Mouse (Mus musculus) brain, adult 2 months (tissue): ENCODE results near the gene Xlr5c.
A peak's percentile ranks its signal among the peaks of the same experiment; 100 is the strongest.
"Not testable (repeated sequence)": the region's sequence is repeated elsewhere in the genome, so short reads cannot be mapped to it uniquely, and the experiment has no call there.

Experiments
- DNase-seq: peaks from one replicate; pipeline ENCODE4 v3.0.0; 2011; ENCODE audit warnings: low read depth, low spot score

Gene Xlr5c

GRCm38 (mm10) chrX:73292876-73293275, at the start of gene Xlr5c, which contains the start of gene Xlr5a:
TSS of gene Xlr5c (minus strand) at chrX:73292976.
TSS of gene Xlr5a (minus strand) at chrX:73292976.
- DNase-seq = not testable (repeated sequence)

GRCm38 (mm10) chrX:73342483-73342895, 49.7 kb upstream of the Xlr5c start, which contains the start of gene Zfp275:
TSS of gene Zfp275 (plus strand) at chrX:73342621.
- DNase-seq = peak; percentile 88

- DNase-seq = no peak
Measured at GRCm38 (mm10) chrX:73342068-73342467, 49.3 kb upstream of the Xlr5c start.

GRCm38 (mm10) chrX:73341473-73341872, 48.7 kb upstream of the Xlr5c start:
- no peak for DNase-seq

GRCm38 (mm10) chrX:73336740-73337139, 44.0 kb upstream of the Xlr5c start, which contains the start of gene Gm45015:
TSS of gene Gm45015 (minus strand) at chrX:73336840.
- DNase-seq = no peak

DNA sequence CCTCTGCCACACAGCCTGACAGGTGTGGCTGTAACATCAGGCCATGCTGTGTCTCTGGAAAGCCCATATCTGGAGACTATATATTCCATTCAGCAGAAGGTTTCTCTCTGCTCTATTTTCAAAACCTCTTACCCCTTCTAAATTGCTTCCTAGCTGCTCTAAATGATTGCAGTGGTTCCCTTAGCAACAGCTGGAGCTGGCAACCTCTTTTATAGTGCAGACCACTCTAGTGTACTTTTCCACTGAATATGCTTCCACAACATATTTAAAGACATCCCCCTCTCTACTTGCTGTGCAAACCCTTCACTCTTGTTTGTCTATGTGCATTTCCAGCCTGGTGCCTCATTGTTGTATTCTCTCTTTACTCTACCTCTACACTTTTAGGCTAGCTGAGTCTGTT, 40.8 kb upstream of the Xlr5c start:
- no peak for DNase-seq

DNA sequence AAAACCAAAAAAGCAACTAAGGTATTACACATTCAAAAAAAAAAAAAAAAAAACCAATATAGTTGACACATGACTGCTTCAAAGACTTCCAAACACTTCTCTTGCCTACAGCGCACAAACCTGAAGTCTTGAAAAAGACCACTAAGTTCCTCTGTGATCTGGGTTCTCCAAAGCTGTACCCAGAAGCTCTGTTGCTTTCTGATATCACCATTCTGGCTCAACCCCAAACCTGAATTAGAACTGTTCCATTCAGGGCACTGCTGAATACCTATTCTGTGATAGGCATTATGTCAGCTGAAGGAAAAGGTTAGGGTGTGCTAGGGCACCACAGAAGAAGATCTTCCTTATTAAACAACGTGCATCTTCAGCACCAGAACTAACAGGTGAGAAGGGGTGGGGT, 34.4 kb upstream of the Xlr5c start:
- no peak for DNase-seq

DNA sequence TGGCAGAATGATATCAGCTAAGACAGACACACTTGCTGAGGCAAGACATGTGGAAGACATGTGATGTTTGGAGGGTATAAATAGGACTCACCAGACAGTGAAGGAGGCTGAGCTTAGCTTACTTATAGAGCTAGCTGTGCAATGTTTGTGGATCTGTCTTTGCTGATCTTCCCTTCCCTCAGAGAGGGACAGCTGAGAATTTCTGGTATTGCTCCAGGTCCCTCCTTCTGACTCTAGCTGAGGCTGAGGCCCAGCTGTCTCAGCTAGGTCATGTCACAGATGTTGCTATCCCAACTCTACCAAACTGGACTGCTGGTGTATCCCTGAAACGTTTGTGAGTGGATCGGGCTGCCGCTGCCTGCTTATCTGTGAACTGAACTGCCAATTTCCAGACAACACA, 28.3 kb upstream of the Xlr5c start:
- DNase-seq = no peak

GRCm38 (mm10) chrX:73312522-73312921, 19.7 kb upstream of the Xlr5c start:
- peak; percentile 62 for DNase-seq

GRCm38 (mm10) chrX:73295745-73296144, 3.0 kb upstream of the Xlr5c start:
- DNase-seq = not testable (repeated sequence)

DNA sequence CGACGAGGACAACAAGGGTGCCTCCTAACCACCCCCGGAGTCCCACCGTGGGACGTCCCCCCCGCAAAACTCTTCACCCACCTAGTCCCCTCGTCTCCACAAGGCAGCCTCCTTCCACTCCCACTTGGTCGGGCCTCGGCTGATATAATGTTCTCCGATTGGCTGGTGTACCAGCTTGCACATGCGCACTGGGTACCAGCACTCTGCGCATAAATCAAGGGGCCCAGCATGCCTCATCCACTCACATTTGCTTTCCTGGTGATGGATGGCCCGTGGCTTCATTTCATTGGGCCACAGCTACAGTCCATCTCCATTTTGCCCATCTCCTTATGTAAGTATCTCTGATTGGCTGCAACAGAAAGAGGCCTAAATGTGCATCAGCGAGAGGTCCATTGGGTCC, 27.5 kb downstream of the Xlr5c start, which contains the start of gene Xlr3c:
TSS of gene Xlr3c (minus strand) at position 121 of the 400 bp plus-strand sequence.
- DNase-seq = not testable (repeated sequence)

GRCm38 (mm10) chrX:73262428-73262827, 30.3 kb downstream of the Xlr5c start:
- DNase-seq = peak; percentile 36

- not testable (repeated sequence) for DNase-seq
Measured at GRCm38 (mm10) chrX:73242821-73243325, 49.9 kb downstream of the Xlr5c start, which contains the start of gene Xlr4c. TSS of gene Xlr4c (minus strand) at chrX:73243130.
